Mouse (Mus musculus) hindbrain, embryonic 15.5 days (tissue): ENCODE measurements around the gene 4933405L10Rik. TPM values are rescaled to one million over a fixed set of nuclear protein-coding genes. Genes with fewer than 3 reads are reported as not detected.

Experiments
- ATAC-seq: fragments of 200-750 bp; cut with Nextera tagmentation; 2 replicates; pipeline ENCODE4 v1.8.0; 2017; ENCODE audit warnings: low read depth, moderate number of reproducible peaks, moderate TSS enrichment; ENCODE audit not compliant: low FRiP score
- H3K27ac ChIP-seq: fragments of 300-500 bp; sonication (generic); replicated peaks from 2 replicates; pipeline ENCODE4 v1.5.1; 2015; ENCODE audit warnings: mild to moderate bottlenecking, inconsistent platforms
- H3K27me3 ChIP-seq: fragments of 300-500 bp; sonication (generic); 2 replicates; pipeline ENCODE4 v1.6.1; 2015; ENCODE audit warnings: control low read depth, inconsistent platforms
- H3K36me3 ChIP-seq: fragments of 300-500 bp; sonication (generic); 2 replicates; pipeline ENCODE4 v1.6.1; 2015; ENCODE audit warnings: control low read depth, inconsistent platforms
- H3K4me1 ChIP-seq: fragments of 300-500 bp; sonication (generic); replicated peaks from 2 replicates; pipeline ENCODE4 v1.6.1; 2015; ENCODE audit warnings: control low read depth, inconsistent platforms
- H3K4me2 ChIP-seq: fragments of 300-500 bp; sonication (generic); 2 replicates; pipeline ENCODE4 v1.6.1; 2015; ENCODE audit warnings: moderate library complexity, mild to moderate bottlenecking, inconsistent platforms
- H3K4me3 ChIP-seq: fragments of 300-500 bp; sonication (generic); 2 replicates; pipeline ENCODE4 v1.5.1; 2015; ENCODE audit warnings: mild to moderate bottlenecking, inconsistent platforms
- H3K9ac ChIP-seq: fragments of 300-500 bp; sonication (generic); 2 replicates; pipeline ENCODE4 v1.6.1; 2015; ENCODE audit warnings: inconsistent platforms
- H3K9me3 ChIP-seq: fragments of 300-500 bp; sonication (generic); 2 replicates; pipeline ENCODE4 v1.6.1; 2016; ENCODE audit warnings: control low read depth, inconsistent platforms
- WGBS: fragments of 180-500 bp; shearing (Covaris S2); methylation state at CpG from one replicate; pipeline ENCODE4 v1.1.7; 2015; 5-methylcytosine and 5-hydroxymethylcytosine counted together
- polyA plus RNA-seq: library from polyadenylated mRNA; unstranded; fragments of >200 nt; fragmentation: Nextera tagmentation; extraction: Ambion mirVana; gene quantifications from 2 replicates; pipeline ENCODE4 v1.2.1, GENCODE M21; 2015

Gene 4933405L10Rik
- polyA plus RNA-seq, 1 experiment from 2014 or later: 0.23 TPM

GRCm38 (mm10) chr8:105702731-105703415 is 4.6 kb upstream of the 4933405L10Rik start:
- no peak overlapping the region for H3K4me3 ChIP-seq
- H3K36me3 ChIP-seq: peaks cover 21% of the 10 kb centered on the region
- peaks cover 47% of the 10 kb centered on the region for H3K4me1 ChIP-seq
- no peak for ATAC-seq
- H3K27me3 ChIP-seq: no peaks in the 10 kb centered on the region
- no peak overlapping the region for H3K27ac ChIP-seq
- no peaks in the 10 kb centered on the region for H3K9me3 ChIP-seq
- no peak overlapping the region for H3K9ac ChIP-seq
- H3K4me2 ChIP-seq: peak overlapping the region; percentile 93
- 95% methylated on average over 24 of the region's 24 CpGs for WGBS

DNA sequence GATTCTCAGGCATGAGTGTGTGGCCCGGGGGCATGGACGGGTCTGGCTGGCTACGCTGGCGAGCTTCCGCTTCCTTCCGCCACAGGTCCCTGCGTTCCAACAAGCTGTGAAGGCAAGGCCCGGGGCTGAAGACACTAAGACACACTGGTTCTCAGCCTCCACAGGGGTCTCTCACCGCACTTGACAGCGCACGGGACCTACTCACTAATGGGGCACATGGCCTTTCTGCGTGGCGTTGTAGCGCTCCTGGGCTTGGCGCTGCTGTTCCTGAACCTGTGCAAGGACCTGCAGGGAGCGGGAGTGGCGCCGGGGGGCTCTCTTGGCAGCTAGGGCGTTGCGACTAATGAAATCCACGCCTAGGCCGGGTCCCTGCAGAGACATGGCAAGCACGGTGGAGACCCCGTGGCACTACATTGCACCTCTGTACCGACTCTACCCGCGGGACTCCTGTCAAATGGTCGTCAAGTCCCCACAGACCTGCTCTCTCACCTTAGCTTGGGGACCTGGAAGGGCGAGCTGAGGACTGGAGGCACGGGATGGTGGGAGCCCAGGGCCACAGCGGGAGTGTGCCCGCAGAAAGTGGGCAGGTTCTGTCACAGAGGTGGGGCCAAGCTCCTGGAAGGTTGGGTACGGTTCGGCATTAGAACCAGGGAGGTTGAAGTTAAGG is 3.2 kb upstream of the 4933405L10Rik start:
- H3K36me3 ChIP-seq: peaks cover 10% of the 10 kb centered on the region
- no peak overlapping the region for H3K4me2 ChIP-seq
- peaks cover 49% of the 10 kb centered on the region for H3K4me1 ChIP-seq
- H3K27ac ChIP-seq: no peak overlapping the region
- no peaks in the 10 kb centered on the region for H3K27me3 ChIP-seq
- H3K9me3 ChIP-seq: no peaks in the 10 kb centered on the region
- 92% methylated on average over 34 of the region's 34 CpGs for WGBS
- no peak for ATAC-seq
- no peak overlapping the region for H3K9ac ChIP-seq
- H3K4me3 ChIP-seq: no peak overlapping the region

GRCm38 (mm10) chr8:105704955-105705354 is 2.5 kb upstream of the 4933405L10Rik start:
- Histone ChIP-seq H3K36me3 (peaks cover 10% of the 10 kb centered on the region), H3K27me3 (no peaks in the 10 kb centered on the region), H3K9ac (no peak overlapping the region), H3K4me2 (no peak overlapping the region), H3K4me3 (no peak overlapping the region), H3K9me3 (no peaks in the 10 kb centered on the region), H3K27ac (no peak overlapping the region), H3K4me1 (peaks cover 42% of the 10 kb centered on the region)
- no peak for ATAC-seq
- WGBS: 92% methylated on average over 6 of the region's 6 CpGs

DNA sequence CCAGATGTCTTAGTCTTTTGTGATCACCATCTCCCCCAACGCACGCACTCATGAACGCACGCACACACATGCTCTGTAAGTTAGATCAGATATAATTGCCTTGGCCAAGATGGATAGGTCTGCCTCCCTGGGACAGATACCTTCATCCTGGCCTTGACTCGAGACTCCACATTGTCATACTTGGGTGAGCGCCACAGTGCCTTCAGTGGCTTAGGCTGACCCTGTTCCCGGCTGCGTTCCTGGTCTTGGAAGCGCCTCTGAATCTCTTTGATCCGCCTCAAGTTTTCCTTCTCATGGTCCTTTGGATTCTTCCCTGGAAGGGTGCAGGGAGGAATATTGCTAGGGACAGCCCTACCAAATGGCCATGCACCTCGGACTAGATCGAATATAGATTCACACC is 1.0 kb upstream of the 4933405L10Rik start:
- Histone ChIP-seq H3K9ac (no peak overlapping the region), H3K9me3 (no peaks in the 10 kb centered on the region), H3K4me3 (peak overlapping the region; percentile 77; the same call in 1 of the 2 replicates), H3K4me1 (peaks cover 36% of the 10 kb centered on the region), H3K27ac (no peak overlapping the region), H3K27me3 (no peaks in the 10 kb centered on the region), H3K36me3 (peaks cover 10% of the 10 kb centered on the region), H3K4me2 (peak overlapping the region; percentile 98)
- ATAC-seq: no peak
- 75% methylated on average over 12 of the region's 12 CpGs for WGBS

DNA sequence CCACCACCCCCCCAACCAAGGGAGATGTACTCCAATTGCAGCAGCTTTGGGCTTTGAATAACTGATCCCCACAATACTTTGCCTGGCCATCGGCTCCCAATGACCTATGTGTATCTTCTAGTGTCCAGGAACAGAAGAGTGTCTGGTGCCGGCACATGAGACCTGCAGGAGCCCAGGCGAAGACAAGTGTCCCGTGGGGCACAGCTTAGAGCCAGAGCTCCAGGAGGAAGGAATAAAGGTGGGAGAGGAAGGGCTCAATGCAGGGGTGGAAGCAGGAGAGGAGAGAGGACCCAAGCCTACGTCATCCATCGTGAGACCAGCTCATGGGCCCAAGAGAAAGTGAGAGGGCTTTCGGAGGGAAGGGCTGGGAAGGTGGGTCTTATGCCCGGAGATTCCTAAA is 1.2 kb downstream of the 4933405L10Rik start:
- H3K4me1 ChIP-seq: peaks cover 18% of the 10 kb centered on the region
- WGBS: 93% methylated on average over 8 of the region's 8 CpGs
- H3K4me2 ChIP-seq: no peak overlapping the region
- no peaks in the 10 kb centered on the region for H3K27me3 ChIP-seq
- peaks cover 4% of the 10 kb centered on the region; the same call in 1 of the 2 replicates for H3K36me3 ChIP-seq
- no peak overlapping the region for H3K9ac ChIP-seq
- ATAC-seq: no peak
- H3K4me3 ChIP-seq: no peak overlapping the region
- no peaks in the 10 kb centered on the region for H3K9me3 ChIP-seq
- H3K27ac ChIP-seq: no peak overlapping the region

DNA sequence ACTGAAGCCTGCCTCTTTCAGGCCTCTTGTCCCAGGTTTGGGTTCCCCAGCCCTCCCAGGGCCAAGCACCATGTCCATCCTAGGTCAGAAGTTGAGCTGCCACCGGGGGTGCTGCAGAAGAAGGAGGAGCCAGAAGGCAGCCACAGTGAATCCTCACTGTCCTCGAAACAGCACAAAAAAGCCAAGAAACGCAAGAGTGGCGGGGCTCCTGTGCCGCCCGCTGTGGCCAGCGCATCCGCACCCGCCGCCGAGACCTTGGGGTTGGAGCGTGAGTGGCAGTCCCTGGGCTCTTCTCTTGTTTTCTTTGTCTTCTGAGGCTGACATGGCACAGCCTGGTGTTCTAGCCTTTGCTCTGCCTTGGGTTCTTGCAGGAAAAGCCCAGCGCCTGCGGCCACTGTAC is 1.9 kb downstream of the 4933405L10Rik start:
- H3K27ac ChIP-seq: no peak overlapping the region
- peaks cover 2% of the 10 kb centered on the region; the same call in 1 of the 2 replicates for H3K36me3 ChIP-seq
- H3K9ac ChIP-seq: no peak overlapping the region
- WGBS: 80% methylated on average over 14 of the region's 14 CpGs
- no peaks in the 10 kb centered on the region for H3K9me3 ChIP-seq
- H3K4me3 ChIP-seq: no peak overlapping the region
- peaks cover 18% of the 10 kb centered on the region for H3K4me1 ChIP-seq
- no peak for ATAC-seq
- H3K27me3 ChIP-seq: no peaks in the 10 kb centered on the region
- H3K4me2 ChIP-seq: no peak overlapping the region

DNA sequence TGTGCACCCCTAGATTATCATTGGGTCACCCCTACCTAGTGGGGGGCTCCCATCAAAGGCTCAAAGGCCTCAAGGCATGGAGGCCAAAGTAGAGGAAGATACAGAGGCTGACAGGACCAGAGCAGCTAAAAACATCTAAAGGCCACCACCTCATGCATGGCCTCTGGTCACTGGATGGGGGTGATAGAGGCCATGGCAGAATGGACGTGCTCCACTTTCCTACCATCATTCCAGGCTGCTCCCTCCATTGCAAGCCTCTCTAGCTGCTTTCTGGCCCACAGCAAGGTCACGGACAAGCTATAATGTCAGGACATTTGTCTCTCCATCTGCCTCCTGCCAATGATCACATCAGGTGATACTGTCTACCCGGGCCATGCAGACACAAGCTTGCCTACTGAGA is 4.8 kb downstream of the 4933405L10Rik start:
- Histone ChIP-seq H3K27me3 (no peaks in the 10 kb centered on the region), H3K4me1 (peaks cover 7% of the 10 kb centered on the region), H3K9me3 (no peaks in the 10 kb centered on the region), H3K4me3 (no peak overlapping the region), H3K36me3 (peaks cover 11% of the 10 kb centered on the region), H3K9ac (no peak overlapping the region), H3K4me2 (no peak overlapping the region), H3K27ac (no peak overlapping the region)
- ATAC-seq: no peak
- 91% methylated on average over 3 of the region's 3 CpGs for WGBS

DNA sequence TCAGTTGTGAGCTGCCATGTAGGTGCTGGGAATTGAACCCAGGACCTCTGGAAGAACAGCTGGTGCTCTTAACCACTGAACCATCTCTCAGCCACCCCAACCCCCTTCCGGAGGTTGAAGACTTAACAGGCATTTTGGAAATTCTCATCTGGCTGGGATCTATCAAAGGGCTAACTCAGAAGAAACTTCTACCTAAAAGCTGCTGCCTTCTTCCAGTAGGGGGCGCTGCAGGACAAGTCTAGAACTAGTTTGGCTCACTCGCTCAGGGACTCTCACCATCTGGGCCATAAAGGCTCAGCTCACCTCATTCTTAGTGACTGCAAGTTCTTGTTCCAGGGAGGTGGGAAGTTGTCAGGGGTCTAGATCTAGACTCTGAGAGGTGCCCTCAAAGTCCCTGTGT is 6.7 kb downstream of the 4933405L10Rik start:
- ATAC-seq: no peak; the same call in 1 of the 2 replicates
- no peaks in the 10 kb centered on the region for H3K9me3 ChIP-seq
- no peak overlapping the region for H3K4me3 ChIP-seq
- peaks cover 12% of the 10 kb centered on the region for H3K36me3 ChIP-seq
- no peaks in the 10 kb centered on the region for H3K27me3 ChIP-seq
- no peak overlapping the region for H3K27ac ChIP-seq
- no peak overlapping the region for H3K9ac ChIP-seq
- no peaks in the 10 kb centered on the region for H3K4me1 ChIP-seq
- WGBS: 9% methylated on average over 3 of the region's 3 CpGs
- H3K4me2 ChIP-seq: no peak overlapping the region

DNA sequence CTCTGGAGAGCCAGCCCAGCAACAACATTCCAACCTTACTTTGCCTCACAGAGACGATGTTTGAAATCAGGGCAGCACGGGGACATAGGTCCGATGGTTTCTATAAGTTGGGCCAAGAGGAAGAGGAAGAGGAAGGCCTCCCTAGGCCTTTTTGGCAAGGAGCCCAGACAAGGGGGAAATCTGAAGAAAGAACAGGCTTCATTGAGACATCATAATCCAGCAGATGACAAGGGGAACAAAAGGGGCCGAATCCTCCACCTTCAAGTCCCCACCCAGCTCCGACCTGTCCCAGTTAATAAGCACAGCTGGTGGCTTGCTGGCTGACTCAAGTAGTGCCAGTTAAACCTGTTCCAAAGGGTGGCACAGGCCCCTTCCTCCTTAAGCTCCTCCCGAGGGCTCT is 7.6 kb downstream of the 4933405L10Rik start:
- Histone ChIP-seq H3K4me2 (no peak overlapping the region), H3K9me3 (no peaks in the 10 kb centered on the region), H3K27me3 (no peaks in the 10 kb centered on the region), H3K36me3 (peaks cover 12% of the 10 kb centered on the region), H3K9ac (no peak overlapping the region), H3K4me3 (no peak overlapping the region), H3K4me1 (no peaks in the 10 kb centered on the region), H3K27ac (no peak overlapping the region)
- 70% methylated on average over 6 of the region's 6 CpGs for WGBS
- no peak for ATAC-seq

GRCm38 (mm10) chr8:105716302-105716945 is 9.0 kb downstream of the 4933405L10Rik start:
- H3K4me1 ChIP-seq: no peaks in the 10 kb centered on the region
- no peaks in the 10 kb centered on the region for H3K27me3 ChIP-seq
- no peak for ATAC-seq
- no peak overlapping the region for H3K4me3 ChIP-seq
- no peak overlapping the region for H3K27ac ChIP-seq
- peaks cover 16% of the 10 kb centered on the region for H3K36me3 ChIP-seq
- H3K4me2 ChIP-seq: no peak overlapping the region
- no peaks in the 10 kb centered on the region for H3K9me3 ChIP-seq
- no peak overlapping the region for H3K9ac ChIP-seq
- WGBS: 93% methylated on average over 15 of the region's 15 CpGs

- Histone ChIP-seq H3K27ac (no peak overlapping the region), H3K4me3 (no peak overlapping the region), H3K9me3 (no peaks in the 10 kb centered on the region), H3K36me3 (peaks cover 31% of the 10 kb centered on the region), H3K27me3 (no peaks in the 10 kb centered on the region), H3K4me2 (no peak overlapping the region), H3K4me1 (no peaks in the 10 kb centered on the region), H3K9ac (no peak overlapping the region)
- no peak for ATAC-seq
- 87% methylated on average over 4 of the region's 4 CpGs for WGBS
Observed at GRCm38 (mm10) chr8:105719637-105720036, 12.2 kb downstream of the 4933405L10Rik start.

GRCm38 (mm10) chr8:105722861-105723260 is 15.4 kb downstream of the 4933405L10Rik start:
- ATAC-seq: no peak
- H3K4me1 ChIP-seq: no peaks in the 10 kb centered on the region
- 85% methylated on average over 9 of the region's 9 CpGs for WGBS
- H3K27me3 ChIP-seq: no peaks in the 10 kb centered on the region
- no peaks in the 10 kb centered on the region for H3K9me3 ChIP-seq
- H3K4me2 ChIP-seq: no peak overlapping the region
- no peak overlapping the region for H3K4me3 ChIP-seq
- H3K27ac ChIP-seq: no peak overlapping the region
- peaks cover 37% of the 10 kb centered on the region for H3K36me3 ChIP-seq
- no peak overlapping the region for H3K9ac ChIP-seq
